Mouse (Mus musculus) lung, adult 2 months (tissue): Measurements from ENCODE around the gene Fbxl12.

Experiments used
- CTCF ChIP-seq: fragments of 200-500 bp; IDR thresholded peaks from 2 replicates; pipeline ENCODE4 v1.5.1; 2011; ENCODE audit warnings: mild to moderate bottlenecking, low read length, control low read depth; ENCODE audit not compliant: insufficient read depth
- POLR2A ChIP-seq: fragments of 200-500 bp; IDR thresholded peaks from 2 replicates; pipeline ENCODE4 v1.6.1; 2011; ENCODE audit warnings: low read depth, mild to moderate bottlenecking, control low read depth, low read length, borderline replicate concordance; ENCODE audit errors: extremely low read depth

DNA sequence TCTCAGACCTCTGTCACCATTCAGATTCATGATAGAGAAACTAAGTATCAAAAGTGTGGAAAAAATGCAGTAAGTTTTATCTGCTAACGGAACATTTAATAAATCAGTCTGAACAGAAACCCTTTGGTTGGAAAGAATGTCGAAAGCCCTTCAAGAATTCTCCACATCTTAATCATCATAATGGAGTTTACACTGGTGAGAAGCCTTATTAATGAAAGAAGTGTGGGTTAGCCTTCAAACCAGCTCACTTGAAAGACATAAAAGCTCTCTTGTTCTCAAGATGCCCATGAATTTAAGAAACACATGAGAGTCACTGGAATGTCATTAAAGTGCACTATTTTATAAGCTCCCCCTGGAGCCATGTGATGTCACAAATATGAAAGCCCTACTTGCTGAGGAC is 27.9 kb downstream of the Fbxl12 start:
- TF ChIP-seq CTCF (no peak), POLR2A (no peak)
